Mouse (Mus musculus) intestine, embryonic 16.5 days (tissue): ENCODE data around the gene Dedd2. TPM values are rescaled to one million over a fixed set of nuclear protein-coding genes. Genes with fewer than 3 reads are reported as not detected.

Source experiments
- ATAC-seq: fragments of 200-750 bp; cut with Nextera tagmentation; 2 replicates; pipeline ENCODE4 v1.8.0; 2017; ENCODE audit warnings: moderate TSS enrichment, moderate library complexity
- H3K27ac ChIP-seq: fragments of 300-500 bp; sonication (generic); 2 replicates; pipeline ENCODE4 v1.5.1; 2014; ENCODE audit warnings: mild to moderate bottlenecking, low read length
- H3K27me3 ChIP-seq: fragments of 300-500 bp; sonication (generic); replicated peaks from 2 replicates; pipeline ENCODE4 v1.6.1; 2014; ENCODE audit warnings: low read length, control low read depth, mixed read lengths; ENCODE audit not compliant: control insufficient read depth, insufficient read depth
- H3K36me3 ChIP-seq: fragments of 300-500 bp; sonication (generic); 2 replicates; pipeline ENCODE4 v1.6.1; 2014; ENCODE audit warnings: low read length, control low read depth; ENCODE audit not compliant: control insufficient read depth, insufficient read depth
- H3K4me1 ChIP-seq: fragments of 300-500 bp; sonication (generic); 2 replicates; pipeline ENCODE4 v1.6.1; 2014; ENCODE audit warnings: low read length, control low read depth, mixed read lengths; ENCODE audit not compliant: control insufficient read depth, insufficient read depth
- H3K4me2 ChIP-seq: fragments of 300-500 bp; sonication (generic); 2 replicates; pipeline ENCODE4 v1.6.1; 2014; ENCODE audit warnings: low read depth, low read length, control low read depth
- H3K4me3 ChIP-seq: fragments of 300-500 bp; sonication (generic); 2 replicates; pipeline ENCODE4 v1.5.1; 2014; ENCODE audit warnings: mild to moderate bottlenecking, low read length
- H3K9ac ChIP-seq: fragments of 300-500 bp; sonication (generic); 2 replicates; pipeline ENCODE4 v1.6.1; 2014; ENCODE audit warnings: low read depth, low read length
- H3K9me3 ChIP-seq: fragments of 300-500 bp; sonication (generic); 2 replicates; pipeline ENCODE4 v1.6.1; 2016; ENCODE audit warnings: low read length, control low read depth; ENCODE audit not compliant: control insufficient read depth
- WGBS: fragments of 180-500 bp; shearing (Covaris S2); extraction: QIAGEN DNeasy Blood & Tissue Kit; methylation state at CpG from one replicate; pipeline ENCODE4 v1.1.7; 2014; 5-methylcytosine and 5-hydroxymethylcytosine counted together
- microRNA-seq: library from miRNA; unstranded; fragments of <30 nt; microRNA quantifications from one replicate; pipeline ENCODE4, GENCODE M21; 2016
- polyA plus RNA-seq: library from polyadenylated mRNA; unstranded; fragments of >200 nt; fragmentation: Nextera tagmentation; extraction: Ambion mirVana; gene quantifications from 2 replicates; pipeline ENCODE4 v1.2.1, GENCODE M21; 2015

The Dedd2 gene
- polyA plus RNA-seq, 1 experiment from 2014 or later = 11.3 TPM

- Histone ChIP-seq H3K4me1 (peaks cover 41% of the 10 kb centered on the region), H3K4me3 (no peak overlapping the region), H3K27ac (no peak overlapping the region), H3K4me2 (no peak overlapping the region), H3K36me3 (no peaks in the 10 kb centered on the region), H3K9me3 (no peaks in the 10 kb centered on the region), H3K27me3 (peaks cover 5% of the 10 kb centered on the region), H3K9ac (no peak overlapping the region)
- WGBS = 8% methylated on average over 7 of the region's 7 CpGs
- ATAC-seq = no peak
Measured at GRCm38 (mm10) chr7:25151009-25151408, 69.4 kb downstream of the Dedd2 start.

- WGBS = 2% methylated on average over 13 of the region's 18 CpGs
Measured at GRCm38 (mm10) chr7:25150151-25150663, 70.2 kb downstream of the Dedd2 start.

More at GRCm38 (mm10) chr7:25150151-25150663, 70.2 kb downstream of the Dedd2 start:
- ATAC-seq = no peak
- Histone ChIP-seq H3K36me3 (no peaks in the 10 kb centered on the region), H3K27ac (no peak overlapping the region), H3K27me3 (peaks cover 5% of the 10 kb centered on the region), H3K9me3 (no peaks in the 10 kb centered on the region), H3K9ac (peak overlapping the region; percentile 29; the same call in 1 of the 2 replicates), H3K4me2 (peak overlapping the region; percentile 3; the same call in 1 of the 2 replicates), H3K4me1 (peaks cover 33% of the 10 kb centered on the region), H3K4me3 (no peak overlapping the region)

Small RNA genes lying within 50 kb of the gene (microRNA-seq; reads per million reads assigned to microRNA genes)
- gene Mir7048 = 0.68 reads per million

Other genes starting within 250 kb of the Dedd2 start
- gene Rabac1, start 247.9 kb downstream of the Dedd2 start, polyA plus RNA-seq = 151 and 153 TPM in 2 replicates
- 3.5 and 3.9 TPM in 2 replicates for gene Atp1a3, start 214.7 kb downstream of the Dedd2 start, polyA plus RNA-seq
- gene Grik5, start 148.3 kb downstream of the Dedd2 start, polyA plus RNA-seq = 1.5 and 1.9 TPM in 2 replicates
- gene Zfp574, start 148.0 kb downstream of the Dedd2 start, polyA plus RNA-seq = 23.1 and 23.3 TPM in 2 replicates
- gene Pou2f2, start 40.9 kb downstream of the Dedd2 start, polyA plus RNA-seq = 1.0 and 1.2 TPM in 2 replicates
- gene Zfp526, start 810 bp upstream of the Dedd2 start, polyA plus RNA-seq = 1.9 and 2.3 TPM in 2 replicates
- 4.0 and 5.9 TPM in 2 replicates for gene Gsk3a, start 17.2 kb upstream of the Dedd2 start, polyA plus RNA-seq
- 6.6 and 7.9 TPM in 2 replicates for gene Erf, start 30.1 kb upstream of the Dedd2 start, polyA plus RNA-seq
- 17.3 and 19.9 TPM in 2 replicates for gene Cic, start 47.1 kb upstream of the Dedd2 start, polyA plus RNA-seq
- 175 and 180 TPM in 2 replicates for gene Pafah1b3, start 77.4 kb upstream of the Dedd2 start, polyA plus RNA-seq
- gene Prr19, start 80.8 kb upstream of the Dedd2 start, polyA plus RNA-seq = 0.56 and 0.93 TPM in 2 replicates
- gene Tmem145, start 85.5 kb upstream of the Dedd2 start, polyA plus RNA-seq = 0.61 and 1.1 TPM in 2 replicates
- gene Megf8, start 96.5 kb upstream of the Dedd2 start, polyA plus RNA-seq = 6.8 and 7.1 TPM in 2 replicates
- gene Cnfn, start 149.1 kb upstream of the Dedd2 start, polyA plus RNA-seq = 0.69 and 1.1 TPM in 2 replicates
- 9.1 and 11.8 TPM in 2 replicates for gene Lipe, start 178.1 kb upstream of the Dedd2 start, polyA plus RNA-seq
- gene Cxcl17, start 192.3 kb upstream of the Dedd2 start, polyA plus RNA-seq = 0.18 and 0.43 TPM in 2 replicates